Mouse (Mus musculus) WW6 (cell line): Measurements from ENCODE around the gene Sc5d.

Experiments used
- DNase-seq: peaks from one replicate; pipeline ENCODE4 v3.0.0-alpha.2; 2013; ENCODE audit warnings: low read depth, low spot score

The Sc5d gene

DNA sequence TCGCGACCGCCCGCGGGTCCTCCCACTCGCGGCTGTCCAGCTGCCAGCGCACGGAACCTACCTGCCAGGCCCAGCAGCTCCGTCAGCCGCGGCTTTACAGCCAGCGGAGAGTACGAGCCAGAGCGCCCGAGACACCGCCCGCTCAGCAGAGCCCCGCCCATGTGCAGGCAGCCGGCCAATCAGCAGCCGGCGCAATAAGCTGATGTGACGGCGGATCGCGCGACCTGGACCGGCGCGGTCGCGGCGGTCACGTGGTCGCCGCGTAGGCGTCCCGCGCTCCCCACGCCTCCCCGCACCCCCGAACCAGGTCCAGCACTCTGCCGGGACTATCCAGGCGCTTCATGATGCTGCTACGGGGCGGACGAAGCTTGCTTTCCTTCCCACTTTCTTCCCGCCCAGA lies at the start of gene Sc5d:
Gene Sc5d (minus strand): TSS at position 112 of the 400 bp plus-strand sequence.
- peak; percentile 77 for DNase-seq

DNA sequence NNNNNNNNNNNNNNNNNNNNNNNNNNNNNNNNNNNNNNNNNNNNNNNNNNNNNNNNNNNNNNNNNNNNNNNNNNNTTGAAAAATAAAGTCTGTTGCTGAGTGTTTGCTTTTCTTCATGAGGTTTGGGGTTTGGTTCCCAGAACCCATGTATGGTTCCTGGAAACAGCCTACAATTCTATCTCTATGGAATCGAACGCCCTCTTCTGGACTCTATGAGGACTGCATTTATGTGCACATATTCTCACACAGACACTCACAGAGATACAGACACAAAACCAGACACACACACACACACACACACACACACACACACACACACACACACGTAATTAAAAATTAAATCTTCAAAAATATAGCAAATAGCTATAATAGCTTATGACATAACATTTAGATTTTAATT lies 47.3 kb upstream of the Sc5d start:
- no peak for DNase-seq

DNA sequence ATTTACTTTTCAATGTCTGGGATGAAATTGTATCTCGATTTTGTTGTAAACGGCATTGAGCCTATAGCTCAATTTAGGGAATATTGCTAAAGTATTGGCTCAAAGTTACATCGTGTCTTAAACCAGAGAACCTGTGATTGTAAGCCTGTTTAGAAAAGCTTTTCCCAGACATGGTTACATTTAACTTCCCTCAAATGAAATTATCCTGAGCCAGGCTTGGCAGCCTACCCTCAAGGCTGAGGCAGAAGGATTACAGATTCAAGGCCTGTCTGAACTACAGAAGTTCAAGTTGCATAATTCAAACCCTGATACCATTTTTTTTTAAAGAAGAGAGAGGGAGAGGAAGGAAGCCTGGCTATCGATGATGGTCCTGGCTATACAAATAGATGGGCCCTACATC lies 39.8 kb upstream of the Sc5d start:
- no peak for DNase-seq

DNA sequence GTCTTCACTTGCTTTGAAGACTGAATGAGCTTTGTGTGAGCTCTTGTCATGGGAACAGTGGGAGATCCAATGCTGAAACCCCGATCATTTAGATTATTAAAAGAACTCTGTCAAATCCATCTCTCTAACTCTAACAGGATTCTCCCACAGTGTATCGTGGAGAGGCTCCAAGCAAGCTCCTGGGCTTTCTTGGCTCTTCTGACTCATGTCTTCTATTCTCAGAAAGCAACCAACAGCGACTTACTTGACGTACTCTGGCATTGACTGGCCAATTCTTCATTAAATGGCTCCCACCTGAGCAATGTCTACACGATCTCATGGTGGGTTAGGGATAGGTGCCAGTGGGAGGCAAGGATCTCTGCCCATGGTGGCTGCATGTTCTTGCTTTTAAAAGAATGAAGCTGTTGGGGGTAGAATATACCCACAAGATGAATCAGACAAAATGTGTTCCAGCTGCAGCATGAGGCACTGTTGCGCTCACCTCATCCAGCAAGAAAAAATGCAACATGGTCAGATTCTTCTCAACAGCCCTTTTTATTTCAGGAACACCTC lies 37.1 kb upstream of the Sc5d start:
- DNase-seq: no peak

DNA sequence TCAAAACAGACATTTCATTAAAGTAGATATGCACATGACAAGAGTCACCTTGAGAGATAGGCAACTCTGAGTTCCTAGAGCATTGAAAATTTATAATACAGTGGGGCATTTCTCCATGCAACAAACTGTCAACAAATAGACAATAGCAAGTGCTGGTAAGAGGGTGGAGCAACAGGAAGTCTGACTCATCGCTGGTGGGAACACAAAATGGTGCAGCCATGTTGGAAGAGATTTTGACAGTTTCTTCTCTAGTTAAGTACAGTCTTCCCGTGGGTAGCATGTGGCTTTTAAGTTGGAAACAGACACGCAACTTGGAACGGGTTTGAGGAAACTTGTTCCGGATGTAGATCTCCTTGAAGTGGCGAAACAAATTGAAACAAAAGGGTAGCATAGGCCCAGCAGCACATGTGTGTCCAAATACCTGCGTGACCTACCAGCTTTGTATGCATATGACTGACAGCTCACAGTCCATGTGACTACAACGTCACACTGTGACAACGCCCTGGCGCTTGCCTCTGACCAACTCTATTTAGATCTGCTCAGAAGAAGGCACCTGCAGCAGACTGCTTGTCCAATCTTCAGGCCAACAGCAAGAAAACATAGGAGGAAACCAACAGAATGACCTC lies 32.4 kb upstream of the Sc5d start:
- no peak for DNase-seq

DNA sequence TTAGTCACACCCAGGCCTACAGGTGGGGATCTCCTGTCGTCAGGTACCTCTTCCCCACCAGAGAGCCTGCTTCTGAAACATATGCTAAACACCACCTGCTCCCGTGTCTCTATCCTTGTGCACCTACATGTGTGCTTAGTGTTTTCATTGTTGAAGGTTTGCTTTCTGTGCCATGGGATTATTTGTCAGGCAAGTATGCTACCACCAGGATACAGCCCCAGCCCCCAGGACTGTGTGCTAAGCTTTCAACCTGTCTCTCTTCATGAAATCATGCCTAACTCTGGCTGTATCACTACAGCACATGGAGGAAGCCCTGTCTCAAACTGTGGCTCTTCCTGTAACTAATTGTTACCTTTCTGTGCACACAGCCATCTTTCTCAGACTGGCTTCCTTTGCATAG lies 30.1 kb upstream of the Sc5d start:
- DNase-seq: no peak

DNA sequence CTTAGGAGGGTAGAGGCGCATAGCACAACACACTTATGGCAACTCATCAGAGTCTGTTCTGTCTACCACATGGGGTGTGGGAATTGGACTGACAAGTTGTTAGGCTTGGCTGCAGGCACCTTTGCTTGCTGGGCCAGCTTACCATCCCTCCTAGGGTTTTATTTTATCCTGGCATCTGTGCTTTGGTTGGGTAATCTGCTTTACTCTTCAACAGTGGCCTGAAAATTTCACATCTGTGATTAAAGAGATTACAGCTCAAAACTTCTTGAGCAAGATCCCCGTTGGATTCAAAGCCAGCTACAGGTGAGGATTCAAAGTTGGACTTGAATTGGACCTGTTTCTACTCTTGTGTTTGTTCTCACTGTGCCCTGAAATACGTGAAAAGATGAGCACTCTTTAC lies 29.5 kb upstream of the Sc5d start:
- DNase-seq: no peak

DNA sequence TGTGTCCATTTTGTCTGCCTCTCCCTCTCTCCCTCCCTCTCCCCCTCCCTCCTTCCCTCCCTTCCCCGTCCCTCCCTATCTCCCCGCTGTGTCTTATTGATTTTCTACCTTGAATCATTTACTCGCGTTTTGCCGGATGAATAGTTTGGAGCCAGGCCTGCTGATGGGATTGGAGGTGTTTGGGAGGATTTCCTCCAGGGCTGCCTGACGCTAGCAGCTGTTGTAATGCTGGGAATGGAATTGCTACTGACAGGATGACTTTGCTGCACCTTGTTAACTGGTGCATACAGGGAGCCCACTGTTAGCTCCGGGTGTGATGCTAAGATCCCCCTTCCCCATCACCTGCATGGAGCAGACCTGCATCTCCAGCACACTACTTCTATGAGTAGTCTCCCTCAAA lies 29.0 kb upstream of the Sc5d start:
- no peak for DNase-seq

DNA sequence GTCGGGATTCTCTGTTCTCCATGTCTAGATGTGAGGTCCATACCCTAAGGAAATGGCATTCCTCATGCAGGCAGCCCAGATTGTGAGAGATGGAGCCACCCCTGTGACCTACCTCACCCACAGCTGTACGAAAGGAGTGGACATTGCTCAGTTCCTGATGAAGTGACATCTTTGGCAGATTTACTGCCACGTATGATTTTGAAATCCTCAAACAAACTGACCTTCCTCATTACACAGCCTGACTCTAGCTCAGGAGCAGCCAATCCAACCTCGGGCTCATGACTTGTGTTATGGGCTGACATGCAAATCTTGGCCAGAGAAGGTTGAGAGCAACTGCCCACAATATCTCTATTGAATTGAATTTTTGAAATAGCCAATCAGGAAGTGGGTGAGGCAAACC lies 15.6 kb upstream of the Sc5d start:
- DNase-seq: no peak

DNA sequence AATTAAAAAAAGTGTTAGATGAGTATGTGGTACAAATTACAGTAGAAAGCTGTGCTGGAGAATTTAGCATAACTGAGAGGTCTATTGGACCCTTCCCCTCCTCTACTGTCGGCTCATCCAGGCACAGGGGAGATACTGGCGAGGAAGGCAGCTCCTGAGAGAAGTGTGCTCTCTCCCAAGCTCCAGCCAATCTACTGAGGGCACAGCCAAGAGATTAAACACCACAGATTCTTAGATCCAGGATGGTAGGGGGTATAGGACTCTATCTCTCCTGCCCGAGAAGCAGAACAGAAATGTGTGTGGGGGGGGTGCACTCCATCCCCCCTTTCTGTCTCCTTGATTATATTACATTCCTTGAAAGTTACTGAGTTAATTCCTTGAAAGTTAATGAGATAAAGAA lies 14.0 kb upstream of the Sc5d start:
- no peak for DNase-seq

DNA sequence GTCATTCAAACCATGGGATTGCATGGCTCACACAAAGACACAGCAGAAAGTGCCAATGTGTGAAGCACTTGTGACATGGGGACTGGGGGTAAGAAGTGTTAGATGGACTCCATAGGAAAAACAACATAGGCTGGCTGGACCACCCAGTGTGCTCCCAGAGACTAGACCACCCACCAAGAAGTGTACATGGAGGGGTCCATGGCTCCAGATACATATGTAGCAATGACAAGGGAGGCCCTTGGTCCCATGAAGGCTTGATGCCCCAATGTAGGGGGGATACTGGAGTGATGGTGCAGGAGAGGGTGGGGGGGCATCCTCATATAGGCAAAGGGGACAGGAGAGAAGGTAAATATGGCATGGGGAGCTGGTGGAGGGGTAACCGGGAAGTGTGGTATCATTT lies 13.6 kb upstream of the Sc5d start:
- DNase-seq: no peak

DNA sequence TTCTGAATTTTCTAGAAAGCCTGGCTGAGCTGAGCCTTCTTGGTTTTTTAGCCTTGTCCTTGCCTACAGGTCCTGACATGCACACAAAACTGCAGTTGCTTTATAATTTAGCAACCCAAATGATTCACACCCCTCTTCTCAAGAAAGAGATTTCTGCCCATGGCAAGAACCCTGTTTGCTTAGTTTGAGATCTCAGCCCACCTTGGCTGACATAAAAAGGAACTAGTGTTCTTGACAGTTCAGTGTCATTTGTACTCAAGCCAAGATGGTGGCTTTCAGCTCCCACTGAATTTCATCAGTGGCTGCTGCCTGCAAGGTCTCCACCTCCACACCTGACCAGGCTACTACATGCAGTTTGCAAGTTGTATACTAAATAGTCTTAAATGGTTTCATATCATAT lies 13.1 kb upstream of the Sc5d start:
- no peak for DNase-seq

DNA sequence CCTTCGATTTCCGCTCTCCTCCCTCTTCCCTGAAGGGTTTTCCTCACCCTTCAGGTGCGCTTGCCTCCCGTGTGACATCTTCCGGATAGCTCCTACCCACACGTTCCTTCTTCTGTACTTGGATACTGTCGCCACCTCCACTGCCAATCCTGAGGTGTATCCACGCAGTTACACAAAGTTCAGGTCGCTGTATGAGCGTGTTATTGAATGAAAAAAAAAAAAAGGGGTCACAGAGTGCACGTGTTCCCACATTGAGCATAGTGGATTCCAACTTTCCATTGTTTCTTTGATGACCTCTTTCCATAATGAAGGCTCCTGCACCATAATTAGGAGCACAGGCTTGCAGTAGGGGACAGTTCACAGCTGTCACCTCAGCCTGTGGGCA lies 11.7 kb upstream of the Sc5d start:
- no peak for DNase-seq

DNA sequence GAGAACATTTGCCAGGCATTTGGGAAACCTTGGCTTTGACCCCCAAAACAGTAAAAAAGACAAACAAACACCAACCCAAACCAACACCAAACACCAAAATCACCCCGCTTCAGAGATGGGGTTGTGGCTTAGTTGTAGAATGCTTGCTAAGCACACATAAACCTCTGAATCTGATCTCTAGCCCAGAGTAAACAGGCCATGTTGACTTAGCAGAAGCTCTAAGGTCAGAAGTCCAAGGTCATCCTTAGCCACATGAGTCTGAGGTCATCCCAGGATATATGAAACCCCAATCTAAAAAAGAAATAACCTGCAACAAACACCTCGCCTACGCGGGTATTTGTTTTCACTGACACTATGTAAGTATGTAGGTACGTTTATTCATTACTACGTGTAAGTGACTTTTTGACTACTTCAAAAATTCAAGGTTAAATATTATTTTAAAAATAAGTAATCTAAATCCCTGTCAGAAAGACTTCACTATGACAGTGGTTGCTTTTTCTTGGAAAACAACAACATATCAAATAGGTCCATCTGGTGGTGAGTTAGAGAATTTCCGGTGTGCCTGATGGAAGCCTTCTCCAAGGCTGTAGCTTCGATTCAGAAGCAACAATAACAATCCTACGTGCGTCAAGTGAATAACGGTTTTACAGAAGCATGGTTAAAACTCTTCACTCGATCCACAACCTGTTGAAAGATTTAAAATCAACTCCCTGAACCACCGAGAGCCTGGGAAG lies 11.1 kb upstream of the Sc5d start:
- DNase-seq: no peak

DNA sequence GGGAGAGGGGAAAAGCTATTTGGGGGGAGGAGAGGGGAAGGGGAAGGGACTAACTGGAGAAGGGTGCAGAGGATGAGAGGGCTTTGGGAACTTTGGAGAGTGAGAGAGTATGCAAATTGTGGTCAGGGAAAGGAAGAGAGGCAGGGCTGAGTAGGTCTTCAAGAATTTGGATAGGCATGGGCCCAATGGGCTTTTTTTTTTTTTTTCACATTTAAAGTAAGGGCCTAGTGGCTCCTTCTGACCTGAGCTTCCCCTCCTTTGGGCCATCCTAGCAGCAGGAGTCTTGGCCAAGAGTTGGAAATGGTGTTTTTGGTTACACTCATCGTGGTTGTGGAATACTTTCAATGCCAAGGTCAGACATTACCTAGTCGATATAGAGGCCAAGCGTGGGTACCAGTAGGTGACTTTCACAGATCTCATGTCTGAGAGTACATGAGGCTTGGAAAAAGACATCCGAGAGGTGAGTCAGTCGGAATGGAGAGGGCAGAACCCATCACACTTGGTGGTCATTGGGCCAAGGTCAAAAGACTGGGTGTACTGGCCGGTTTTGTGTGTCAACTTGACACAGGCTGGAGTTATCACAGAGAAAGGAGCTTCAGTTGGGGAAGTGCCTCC lies 9.7 kb upstream of the Sc5d start:
- no peak for DNase-seq

DNA sequence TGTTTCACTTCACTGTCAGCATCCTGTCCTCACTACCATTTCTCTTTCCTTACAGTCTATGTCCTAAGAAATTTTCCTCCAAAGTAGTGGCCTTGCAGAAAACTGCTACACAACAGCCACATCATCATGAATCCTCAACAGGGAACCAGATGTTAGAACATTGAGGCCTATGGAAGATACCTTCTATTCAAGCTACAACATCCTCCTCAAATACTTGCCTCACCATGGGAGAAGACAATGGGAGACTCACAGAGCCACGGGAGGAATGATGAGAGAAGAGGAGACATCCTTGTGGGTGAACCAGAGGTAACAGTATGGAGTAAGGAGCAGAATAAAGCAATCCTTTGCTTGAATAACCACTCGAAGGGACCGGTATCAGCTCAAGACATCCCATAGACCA lies 9.1 kb upstream of the Sc5d start:
- no peak for DNase-seq

DNA sequence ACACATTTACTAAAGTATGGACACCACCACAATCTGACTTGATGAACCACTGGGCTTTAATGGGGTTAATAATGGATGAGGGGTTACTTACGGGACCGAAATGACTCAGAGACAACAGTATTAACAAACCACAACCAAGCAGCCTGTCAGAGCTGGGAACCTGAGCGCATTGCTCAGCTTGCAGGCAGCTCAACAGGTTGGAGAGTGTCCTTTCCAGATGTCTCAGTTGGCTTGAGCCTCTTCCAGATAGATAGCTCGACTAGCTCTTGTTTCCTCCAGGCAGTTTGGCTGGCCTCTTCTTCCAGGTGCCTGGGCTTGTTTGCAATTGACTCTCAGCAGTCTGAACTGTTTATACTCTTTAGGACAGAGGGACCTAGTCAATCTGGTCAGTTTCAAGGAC lies 8.6 kb upstream of the Sc5d start:
- no peak for DNase-seq

DNA sequence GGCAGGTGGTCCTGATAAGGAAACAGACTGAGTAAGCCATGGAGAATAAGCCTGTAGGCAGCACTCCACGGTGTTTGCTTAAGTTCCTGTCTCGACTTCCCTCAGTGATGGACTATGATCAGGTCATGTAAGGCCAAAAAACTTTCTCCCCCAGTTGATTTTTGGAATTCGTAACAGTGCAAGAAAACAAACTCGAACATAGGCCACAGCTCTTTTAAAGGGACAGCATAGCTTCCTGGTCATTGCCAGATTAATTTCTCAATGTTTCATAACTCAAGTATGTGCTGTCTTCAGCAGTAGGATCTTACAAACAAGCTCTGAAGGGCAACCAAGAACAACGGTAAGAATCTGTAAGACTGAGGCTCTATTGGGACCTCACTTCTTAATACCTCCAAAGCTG lies 7.4 kb upstream of the Sc5d start:
- DNase-seq: no peak

DNA sequence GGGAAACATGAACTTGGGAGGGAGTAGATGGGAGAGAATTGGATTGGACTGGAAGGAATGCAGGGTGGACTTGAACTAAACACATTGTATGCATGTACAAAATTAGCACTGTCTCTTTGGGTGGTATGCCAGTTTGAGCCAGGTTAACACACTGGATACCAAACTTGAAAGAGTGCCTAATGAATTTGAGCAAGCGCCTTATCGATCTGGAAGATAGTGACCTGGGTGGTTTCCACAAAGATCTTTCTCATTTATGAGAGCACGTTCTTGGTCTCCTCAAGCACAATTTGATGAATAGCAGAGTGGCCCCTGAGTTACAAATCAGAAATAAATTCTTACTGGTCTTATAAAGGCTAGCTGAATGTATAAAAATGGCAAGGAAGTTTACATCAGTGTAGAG lies 6.6 kb upstream of the Sc5d start:
- no peak for DNase-seq

DNA sequence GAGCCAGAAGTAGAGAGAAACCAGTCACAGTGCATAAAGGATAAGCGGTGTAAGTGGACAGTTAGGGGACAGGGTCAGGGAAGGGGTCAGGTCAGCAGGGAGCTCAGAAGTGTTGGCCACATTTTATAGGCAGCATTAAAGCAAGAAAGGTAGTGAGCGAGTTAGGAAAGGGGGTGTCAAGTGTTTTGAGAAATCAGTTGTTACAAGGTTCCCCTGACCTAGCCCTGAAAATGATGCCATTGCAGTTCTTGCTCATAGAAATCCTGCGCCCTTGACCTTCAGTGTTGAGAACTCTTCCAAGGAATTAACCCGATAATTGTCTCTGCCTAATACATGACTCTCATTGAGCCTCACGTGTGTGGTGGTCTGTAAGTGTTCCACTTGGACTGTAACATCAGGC lies 6.0 kb upstream of the Sc5d start:
- no peak for DNase-seq

DNA sequence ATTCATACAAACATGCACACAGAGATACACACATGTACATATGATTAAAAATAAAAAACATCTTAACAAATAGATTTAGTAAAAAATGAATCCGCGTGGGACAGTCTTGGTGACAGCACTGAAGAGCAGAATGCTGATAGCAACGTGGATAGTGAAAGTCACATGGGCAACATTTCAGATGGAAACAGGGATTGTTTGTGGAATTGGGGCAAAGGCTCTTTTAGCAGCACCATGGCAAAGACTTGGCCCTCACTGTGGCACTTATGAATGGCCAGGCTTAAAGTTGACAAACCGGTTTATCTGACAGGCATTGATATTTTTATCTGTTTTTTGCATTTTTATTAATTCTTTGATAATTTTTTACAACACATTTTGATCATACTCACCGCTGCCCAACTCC lies 4.3 kb upstream of the Sc5d start:
- no peak for DNase-seq

DNA sequence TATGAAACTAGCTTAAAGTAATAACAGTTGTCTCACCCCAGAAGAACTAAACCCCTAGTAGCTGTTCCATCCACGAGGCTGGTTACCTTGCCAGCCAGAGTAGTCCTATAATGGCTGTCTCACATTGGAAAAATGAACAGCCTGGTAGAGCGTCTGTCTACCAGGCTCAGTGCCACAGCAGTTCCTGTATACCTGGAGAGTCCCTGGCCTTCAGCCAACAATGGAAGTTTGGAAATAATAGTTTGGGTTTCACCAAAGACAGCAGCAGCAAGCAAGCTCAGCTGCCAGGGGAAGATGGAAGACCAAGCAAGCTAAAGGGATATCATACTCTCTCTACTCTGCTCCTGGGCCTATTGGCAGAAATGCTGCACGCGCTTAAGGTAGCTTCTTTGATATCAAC lies 1.3 kb upstream of the Sc5d start:
- DNase-seq: no peak

DNA sequence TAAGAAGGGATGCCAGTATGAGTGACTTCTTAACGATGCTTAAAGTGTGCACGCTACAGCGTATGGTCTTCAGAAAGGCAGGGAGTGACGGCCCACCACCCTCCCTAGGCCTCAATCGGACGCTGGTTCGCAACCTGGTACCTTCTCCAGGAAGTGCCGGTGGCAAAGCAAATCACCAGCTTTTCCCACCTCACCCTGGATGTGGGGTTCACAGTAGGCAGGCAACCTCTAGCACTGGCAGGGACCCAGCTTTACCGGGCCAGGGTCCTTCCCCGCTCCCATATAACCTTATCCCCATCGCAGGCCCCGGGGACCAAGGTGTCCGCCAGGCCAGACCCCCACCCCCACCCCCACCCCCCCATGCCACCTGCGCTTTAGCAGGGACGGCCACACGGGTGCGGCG lies 346 bp downstream of the Sc5d start:
- no peak for DNase-seq
